Mouse (Mus musculus): ENCODE data around the gene Igfbpl1. TPM values are rescaled to one million over a fixed set of nuclear protein-coding genes. Genes with fewer than 3 reads are reported as not detected.

Igfbpl1 gene
- polyA plus RNA-seq (2021; fragmentation: Nextera tagmentation), result 0.11 and 0.27 TPM in 2 replicates
- long read RNA-seq, experiment 1, partial matches to known transcripts, result 0 of 1 reads
- long read RNA-seq, experiment 1, other reads (novel, unspliced or antisense), result 0 of 1 reads
- long read RNA-seq, experiment 2, partial matches to known transcripts, result 0 of 2 reads
- long read RNA-seq, experiment 2, other reads (novel, unspliced or antisense), result 0 of 2 reads

GRCm38 (mm10) chr4:45826275-45827040, at the start of gene Igfbpl1:
Igfbpl1 (minus strand) TSS chr4:45826923.

GRCm38 (mm10) chr4:45848109-45848824, 21.5 kb upstream of the Igfbpl1 start, which contains the start of gene Stra6l:
Stra6l (plus strand) TSS chr4:45848664.

DNA sequence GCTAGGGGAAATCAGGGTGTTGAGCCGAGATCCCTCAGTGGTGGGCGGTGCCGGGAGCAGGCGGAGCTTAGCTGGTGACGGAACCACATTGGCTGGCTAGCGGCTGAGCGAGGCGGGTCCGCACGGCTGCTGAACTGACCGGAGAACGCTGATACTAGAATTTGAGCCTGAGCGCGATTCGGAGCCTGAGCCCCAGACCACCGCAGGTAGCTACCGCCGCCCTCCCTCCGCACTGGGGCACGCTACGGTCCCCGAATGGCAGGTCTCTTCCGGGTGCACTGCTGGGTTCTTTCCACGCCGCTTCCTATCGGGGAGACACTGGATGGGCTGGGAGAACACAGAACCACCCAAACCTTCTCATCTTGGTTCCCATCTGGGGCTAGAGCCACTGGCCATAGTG, 27.8 kb downstream of the Igfbpl1 start, which contains the start of gene Aldh1b1:
Aldh1b1 (plus strand) TSS at position 59 of the 400 bp plus-strand sequence.

Other genes with a start within 250 kb of the Igfbpl1 start
- 5.5 and 7.3 TPM in 2 replicates for gene Aldh1b1, start 27.9 kb downstream of the Igfbpl1 start, polyA plus RNA-seq (2021; fragmentation: Nextera tagmentation)
- 0.03 TPM in 1 of 2 replicates, not detected in the other for gene Stra6l, start 21.7 kb upstream of the Igfbpl1 start, polyA plus RNA-seq (2021; fragmentation: Nextera tagmentation)
- 0.09 and 0.16 TPM in 2 replicates for gene Ccdc180, start 63.4 kb upstream of the Igfbpl1 start, polyA plus RNA-seq (2021; fragmentation: Nextera tagmentation)
- gene Tdrd7, start 138.4 kb upstream of the Igfbpl1 start, polyA plus RNA-seq (2021; fragmentation: Nextera tagmentation), result 10.5 and 15.8 TPM in 2 replicates
- 35.0 and 36.9 TPM in 2 replicates for gene Tmod1, start 212.0 kb upstream of the Igfbpl1 start, polyA plus RNA-seq (2021; fragmentation: Nextera tagmentation)